Mouse (Mus musculus): ENCODE results near the gene Prdm16. TPM values are rescaled to one million over a fixed set of nuclear protein-coding genes. Genes with fewer than 3 reads are reported as not detected.

Gene Prdm16
- polyA plus RNA-seq, 1 experiment from 2014 or later = 21.8 TPM

DNA sequence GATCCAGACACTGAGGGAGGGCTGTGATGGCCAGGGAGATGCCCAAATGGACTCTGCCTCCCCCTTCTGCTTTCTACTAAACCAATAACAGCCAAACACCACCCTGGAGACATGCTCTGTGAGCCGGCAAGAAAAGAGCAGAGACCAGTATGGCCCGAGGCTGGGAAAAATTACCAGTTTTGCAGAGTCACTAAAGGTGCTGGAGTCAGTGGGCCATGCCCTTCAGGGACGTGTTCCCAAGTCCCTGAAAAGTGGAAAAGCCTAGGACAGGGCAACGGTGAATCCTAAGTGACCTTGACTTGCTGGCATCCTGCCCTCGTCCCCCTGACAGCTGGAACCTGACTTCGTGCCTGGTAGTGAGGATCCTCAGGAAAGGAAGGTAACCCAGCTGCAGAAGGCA lies 5.8 kb upstream of the Prdm16 start:
- ATAC-seq (ENCODE audit: low FRiP score) = no peak
- 3% methylated on average over 6 of the region's 6 CpGs for WGBS
- Histone ChIP-seq H3K27ac (ENCODE audit: low read depth, low read length) (no peak overlapping the region), H3K9ac (ENCODE audit: low read depth, low read length) (no peak overlapping the region), H3K4me3 (ENCODE audit: low read depth, low read length) (no peak overlapping the region), H3K9me3 (ENCODE audit: control insufficient read depth, low read length) (0 out of 2 replicates have a peak, but pooled peaks cover 3% of the 10 kb centered on the region), H3K27me3 (ENCODE audit: control insufficient read depth, insufficient read depth, low read length) (peaks cover 76% of the 10 kb centered on the region), H3K4me1 (replicated peaks; ENCODE audit: control insufficient read depth, insufficient read depth, low read length) (peaks cover 7% of the 10 kb centered on the region), H3K36me3 (ENCODE audit: control insufficient read depth, insufficient read depth, low read length) (no peaks in the 10 kb centered on the region), H3K4me2 (replicated peaks; ENCODE audit: low read depth, low read length) (no peak overlapping the region)
- DNase-seq (ENCODE audit: low spot score) = peak; percentile 50

DNA sequence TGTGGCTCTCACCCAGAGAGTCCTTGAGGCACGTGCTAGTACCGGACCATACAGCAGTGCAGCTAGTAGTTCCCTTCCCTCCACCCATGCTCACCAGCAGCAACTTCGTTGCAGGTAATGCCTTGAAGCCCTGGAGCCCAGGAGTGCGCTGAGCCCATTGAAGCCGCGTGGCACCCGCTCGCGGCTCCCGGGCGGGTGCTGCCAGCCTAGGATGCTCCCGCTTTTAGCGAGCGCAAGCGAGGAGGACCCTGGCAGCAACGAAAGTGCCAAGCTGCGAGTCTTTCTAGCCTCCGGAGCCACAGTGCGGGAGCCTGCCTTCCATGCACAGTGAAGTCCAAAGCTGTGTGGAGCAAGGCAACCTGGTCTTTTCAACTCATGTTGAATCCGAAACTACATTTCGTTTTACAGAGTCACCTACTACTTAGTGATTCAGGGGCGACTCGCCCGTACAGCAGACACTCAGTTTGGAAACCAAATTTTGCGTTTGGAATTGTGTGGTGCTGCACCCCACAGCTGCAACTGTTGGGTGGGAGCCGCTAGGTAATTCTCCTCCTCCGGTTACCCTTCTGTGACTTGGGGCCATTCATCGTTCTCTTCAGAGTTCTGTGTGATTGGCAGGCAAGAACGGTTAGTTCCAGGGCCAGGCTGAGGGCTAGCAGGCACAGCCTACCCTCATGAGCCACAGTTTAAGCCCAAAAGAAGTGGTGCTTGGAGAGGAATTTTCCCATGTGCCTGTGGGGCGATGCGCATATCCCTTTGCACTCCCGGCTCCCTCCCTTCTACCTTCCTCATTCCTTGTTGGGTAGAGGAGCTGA lies 4.8 kb upstream of the Prdm16 start:
- WGBS = under 1% methylated on average over 32 of the region's 32 CpGs
- no peaks in the 10 kb centered on the region for H3K36me3 ChIP-seq (ENCODE audit: control insufficient read depth, insufficient read depth, low read length)
- H3K9ac ChIP-seq (ENCODE audit: low read depth, low read length) = no peak overlapping the region
- H3K4me3 ChIP-seq (ENCODE audit: low read depth, low read length) = no peak overlapping the region
- 0 out of 2 replicates have a peak overlapping the region, but pooled peaks have one; percentile 18 for H3K4me2 ChIP-seq (replicated peaks; ENCODE audit: low read depth, low read length)
- H3K9me3 ChIP-seq (ENCODE audit: control insufficient read depth, low read length) = no peaks in the 10 kb centered on the region
- peaks cover 84% of the 10 kb centered on the region for H3K27me3 ChIP-seq (ENCODE audit: control insufficient read depth, insufficient read depth, low read length)
- no peak overlapping the region for H3K27ac ChIP-seq (ENCODE audit: low read depth, low read length)
- ATAC-seq (ENCODE audit: low FRiP score) = no peak
- peak; percentile 69 for DNase-seq (ENCODE audit: low spot score)
- H3K4me1 ChIP-seq (replicated peaks; ENCODE audit: control insufficient read depth, insufficient read depth, low read length) = peaks cover 13% of the 10 kb centered on the region

DNA sequence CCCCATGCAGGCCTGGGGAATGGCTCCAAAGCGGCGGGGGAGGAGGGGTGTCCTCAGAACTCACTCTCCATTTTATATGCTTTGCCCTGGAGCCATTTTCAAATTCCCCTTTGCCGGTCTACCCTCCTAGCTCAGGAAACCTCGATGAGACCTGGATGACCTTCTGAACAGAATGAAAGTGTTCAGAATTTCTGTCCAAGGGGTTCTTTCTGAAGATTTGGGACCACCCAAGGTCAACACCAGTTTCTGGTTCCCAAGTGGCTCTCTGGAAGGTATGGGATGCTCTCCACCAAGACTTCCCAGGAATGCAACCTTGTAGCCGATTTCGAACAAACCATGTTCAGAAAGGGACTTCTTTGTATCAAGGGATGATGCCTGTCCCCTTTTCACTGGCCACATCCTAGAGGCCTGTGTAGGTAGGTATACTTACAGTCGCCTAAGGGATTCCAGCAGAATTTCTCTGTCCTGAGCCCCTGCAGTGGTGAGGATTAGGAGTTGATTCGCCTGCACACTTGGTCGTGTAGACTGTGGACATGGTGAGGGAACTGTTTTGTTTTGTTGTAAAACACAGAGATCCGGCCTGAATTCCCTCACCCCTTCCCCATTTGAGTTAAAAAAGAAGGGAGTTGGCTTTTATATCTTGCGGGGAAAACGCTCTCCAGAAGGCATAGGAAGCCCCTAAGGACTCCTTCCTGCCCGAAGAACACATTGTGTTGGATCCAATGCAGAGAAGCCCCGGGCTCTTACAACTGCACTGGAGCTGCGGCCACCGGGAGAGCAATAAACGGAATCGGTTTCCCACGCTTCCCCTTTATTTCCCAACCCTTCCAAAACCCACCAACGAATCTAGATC lies 4.0 kb upstream of the Prdm16 start:
- H3K4me1 ChIP-seq (replicated peaks; ENCODE audit: control insufficient read depth, insufficient read depth, low read length) = peaks cover 13% of the 10 kb centered on the region
- ATAC-seq (ENCODE audit: low FRiP score) (no peak), DNase-seq (ENCODE audit: low spot score) (peak; percentile 63)
- peaks cover 81% of the 10 kb centered on the region for H3K27me3 ChIP-seq (ENCODE audit: control insufficient read depth, insufficient read depth, low read length)
- no peaks in the 10 kb centered on the region for H3K36me3 ChIP-seq (ENCODE audit: control insufficient read depth, insufficient read depth, low read length)
- H3K27ac ChIP-seq (ENCODE audit: low read depth, low read length) = no peak overlapping the region
- H3K4me3 ChIP-seq (ENCODE audit: low read depth, low read length) = no peak overlapping the region
- H3K9me3 ChIP-seq (ENCODE audit: control insufficient read depth, low read length) = no peaks in the 10 kb centered on the region
- H3K4me2 ChIP-seq (replicated peaks; ENCODE audit: low read depth, low read length) = no peak overlapping the region
- H3K9ac ChIP-seq (ENCODE audit: low read depth, low read length) = no peak overlapping the region
- WGBS = 3% methylated on average over 20 of the region's 20 CpGs

DNA sequence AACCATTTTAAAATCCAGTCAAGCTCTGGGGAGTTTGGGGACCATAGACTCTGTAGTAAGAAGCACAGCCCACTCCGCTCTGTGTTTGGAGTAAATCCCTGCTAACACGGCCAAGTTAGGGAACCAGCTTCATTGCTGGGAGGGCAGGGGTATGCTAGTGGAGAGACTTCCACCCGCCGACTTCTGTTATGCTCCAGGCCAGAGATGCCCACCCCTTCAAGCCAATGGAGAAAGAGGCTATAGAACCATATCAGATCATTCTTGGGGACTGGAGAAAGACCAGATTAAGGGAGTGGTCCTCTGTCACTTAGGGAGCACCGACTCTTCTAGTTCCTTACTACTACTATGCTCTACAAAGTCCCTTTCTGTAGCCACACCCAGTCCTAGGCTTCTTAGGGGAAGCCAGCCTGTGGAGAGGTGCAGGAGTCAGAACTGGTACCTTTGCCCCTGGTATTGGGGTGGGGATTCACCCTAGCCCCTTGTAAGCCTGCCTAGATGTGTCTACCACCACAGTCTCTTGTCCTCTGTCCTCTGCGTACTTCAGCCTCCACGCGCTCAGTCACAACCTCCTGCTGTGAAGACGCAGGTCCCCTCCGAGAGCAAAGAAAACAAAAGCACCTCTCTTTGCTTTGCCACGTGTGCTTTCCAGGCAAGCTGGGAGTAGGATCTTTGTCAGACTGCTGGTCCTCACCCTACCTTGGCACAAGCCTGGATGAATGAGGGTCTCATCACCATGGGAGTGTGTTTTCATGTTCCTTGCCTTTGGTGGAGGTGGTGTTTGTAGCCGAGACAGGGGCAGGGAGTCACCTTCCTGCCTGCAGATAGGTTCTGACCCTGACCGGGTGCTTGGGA lies 3.1 kb upstream of the Prdm16 start:
- peaks cover 18% of the 10 kb centered on the region for H3K4me1 ChIP-seq (replicated peaks; ENCODE audit: control insufficient read depth, insufficient read depth, low read length)
- DNase-seq (ENCODE audit: low spot score) = peak; percentile 39
- WGBS = 4% methylated on average over 13 of the region's 13 CpGs

DNA sequence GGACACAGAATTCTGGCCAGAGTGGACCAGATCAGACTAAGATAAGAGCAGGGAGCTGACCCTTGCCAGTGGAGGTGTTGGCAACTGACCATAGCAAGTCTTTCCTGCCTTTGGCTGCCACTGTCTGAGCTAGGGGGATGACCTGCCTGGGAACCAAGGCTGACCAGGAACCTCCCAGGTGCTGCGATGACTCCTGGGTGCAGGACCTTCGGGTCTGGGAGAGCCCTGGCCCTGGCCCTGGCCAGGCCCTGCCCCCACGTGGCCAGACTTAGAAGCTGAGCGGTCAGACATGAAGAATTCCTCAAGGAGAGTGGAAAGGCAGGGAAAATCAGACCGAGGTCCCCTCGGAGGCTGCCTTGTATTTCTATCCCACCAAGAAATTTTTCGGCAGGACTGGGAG lies 2.5 kb upstream of the Prdm16 start:
- H3K27ac ChIP-seq (ENCODE audit: low read depth, low read length) = no peak overlapping the region
- peaks cover 19% of the 10 kb centered on the region for H3K4me1 ChIP-seq (replicated peaks; ENCODE audit: control insufficient read depth, insufficient read depth, low read length)
- H3K27me3 ChIP-seq (ENCODE audit: control insufficient read depth, insufficient read depth, low read length) = peaks cover 87% of the 10 kb centered on the region
- ATAC-seq (ENCODE audit: low FRiP score) (no peak), DNase-seq (ENCODE audit: low spot score) (peak; percentile 57)
- 4% methylated on average over 7 of the region's 7 CpGs for WGBS
- H3K9me3 ChIP-seq (ENCODE audit: control insufficient read depth, low read length) = no peaks in the 10 kb centered on the region
- H3K4me3 ChIP-seq (ENCODE audit: low read depth, low read length) = 0 out of 2 replicates have a peak overlapping the region, but pooled peaks have one; percentile 0
- 0 out of 2 replicates have a peak overlapping the region, but pooled peaks have one; percentile 24 for H3K9ac ChIP-seq (ENCODE audit: low read depth, low read length)
- H3K36me3 ChIP-seq (ENCODE audit: control insufficient read depth, insufficient read depth, low read length) = no peaks in the 10 kb centered on the region
- H3K4me2 ChIP-seq (replicated peaks; ENCODE audit: low read depth, low read length) = peak overlapping the region; percentile 19; the same call in 1 of the 2 replicates

More for the DNA sequence above, 3.1 kb upstream of the Prdm16 start:
- H3K36me3 ChIP-seq (ENCODE audit: control insufficient read depth, insufficient read depth, low read length) = no peaks in the 10 kb centered on the region
- no peaks in the 10 kb centered on the region for H3K9me3 ChIP-seq (ENCODE audit: control insufficient read depth, low read length)
- no peak overlapping the region for H3K9ac ChIP-seq (ENCODE audit: low read depth, low read length)
- H3K27ac ChIP-seq (ENCODE audit: low read depth, low read length) = no peak overlapping the region
- H3K4me3 ChIP-seq (ENCODE audit: low read depth, low read length) = no peak overlapping the region
- peaks cover 83% of the 10 kb centered on the region for H3K27me3 ChIP-seq (ENCODE audit: control insufficient read depth, insufficient read depth, low read length)
- no peak for ATAC-seq (ENCODE audit: low FRiP score)
- H3K4me2 ChIP-seq (replicated peaks; ENCODE audit: low read depth, low read length) = no peak overlapping the region

GRCm38 (mm10) chr4:154638320-154638886 lies 1.7 kb upstream of the Prdm16 start:
- 0 out of 2 replicates have a peak overlapping the region, but pooled peaks have one; percentile 70 for H3K27ac ChIP-seq (ENCODE audit: low read depth, low read length)
- no peaks in the 10 kb centered on the region for H3K9me3 ChIP-seq (ENCODE audit: control insufficient read depth, low read length)
- no peaks in the 10 kb centered on the region for H3K36me3 ChIP-seq (ENCODE audit: control insufficient read depth, insufficient read depth, low read length)
- peak overlapping the region; percentile 62 for H3K9ac ChIP-seq (ENCODE audit: low read depth, low read length)
- H3K4me2 ChIP-seq (replicated peaks; ENCODE audit: low read depth, low read length) = peak overlapping the region; percentile 90
- H3K4me3 ChIP-seq (ENCODE audit: low read depth, low read length) = peak overlapping the region; percentile 65
- ATAC-seq (ENCODE audit: low FRiP score) = no peak
- H3K4me1 ChIP-seq (replicated peaks; ENCODE audit: control insufficient read depth, insufficient read depth, low read length) = peaks cover 24% of the 10 kb centered on the region
- WGBS = 5% methylated on average over 15 of the region's 15 CpGs
- H3K27me3 ChIP-seq (ENCODE audit: control insufficient read depth, insufficient read depth, low read length) = peaks cover 87% of the 10 kb centered on the region
- DNase-seq (ENCODE audit: low spot score) = peak; percentile 55

DNA sequence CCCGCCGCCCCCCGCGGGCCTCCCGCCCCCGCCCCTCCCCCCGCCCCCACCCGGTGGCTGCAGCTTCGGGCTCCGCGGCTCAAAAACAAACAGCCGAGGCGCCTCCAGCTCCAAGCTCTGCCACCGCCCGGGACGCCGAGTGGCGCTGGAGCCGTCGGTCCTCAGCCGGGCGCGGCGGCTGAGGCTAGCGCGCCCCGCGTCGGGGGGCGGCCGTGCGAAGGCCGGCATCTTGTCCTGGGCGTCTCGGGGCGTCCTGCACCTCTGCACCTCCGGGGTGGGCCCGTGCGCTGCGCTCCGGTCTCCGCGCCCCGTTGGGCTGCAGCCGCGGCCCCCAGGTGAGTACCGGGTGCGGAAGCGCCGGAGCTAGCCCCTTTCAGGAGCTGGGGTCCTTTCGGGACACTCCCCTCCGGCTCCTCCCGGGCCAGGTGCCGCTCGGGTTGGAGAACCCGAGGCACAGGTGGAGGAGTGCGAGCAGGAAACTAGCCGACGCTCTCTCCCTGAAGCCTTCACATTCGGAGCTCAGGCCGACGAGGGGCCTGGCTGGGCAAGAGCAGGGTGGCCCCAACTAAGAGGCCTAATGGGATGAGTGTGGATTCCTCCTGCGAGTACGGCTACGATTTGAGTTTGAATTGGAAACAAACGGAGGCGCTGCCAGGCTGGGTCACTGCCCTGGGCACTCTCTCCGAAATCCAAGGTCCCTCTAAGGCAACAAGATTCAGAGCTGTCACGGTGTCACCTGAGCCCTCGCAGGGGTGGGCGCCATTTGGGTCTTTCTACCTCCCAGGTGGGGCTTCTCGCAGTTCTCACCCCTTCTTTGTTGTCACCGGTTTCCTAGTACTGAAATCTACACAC lies 1.0 kb upstream of the Prdm16 start:
- no peaks in the 10 kb centered on the region for H3K9me3 ChIP-seq (ENCODE audit: control insufficient read depth, low read length)
- ATAC-seq (ENCODE audit: low FRiP score) (no peak), DNase-seq (ENCODE audit: low spot score) (peak; percentile 57)
- 0% methylated on average over 50 of the region's 73 CpGs for whole genome bisulfite sequencing
- H3K36me3 ChIP-seq (ENCODE audit: control insufficient read depth, insufficient read depth, low read length) = no peaks in the 10 kb centered on the region
- peak overlapping the region; percentile 70 for H3K27ac ChIP-seq (ENCODE audit: low read depth, low read length)
- H3K4me3 ChIP-seq (ENCODE audit: low read depth, low read length) = peak overlapping the region; percentile 65
- H3K4me1 ChIP-seq (replicated peaks; ENCODE audit: control insufficient read depth, insufficient read depth, low read length) = peaks cover 24% of the 10 kb centered on the region
- H3K9ac ChIP-seq (ENCODE audit: low read depth, low read length) = peak overlapping the region; percentile 62
- H3K4me2 ChIP-seq (replicated peaks; ENCODE audit: low read depth, low read length) = peak overlapping the region; percentile 90
- peaks cover 87% of the 10 kb centered on the region for H3K27me3 ChIP-seq (ENCODE audit: control insufficient read depth, insufficient read depth, low read length)
